Mouse (Mus musculus): ENCODE results near the gene Cldn14. TPM values are rescaled to one million over a fixed set of nuclear protein-coding genes. Genes with fewer than 3 reads are reported as not detected.

The Cldn14 gene
- polyA plus RNA-seq, 1 experiment from 2014 or later, result not detected

- WGBS, result 94% methylated on average over 10 of the region's 10 CpGs
- Histone ChIP-seq H3K27ac (ENCODE audit: low read length) (no peak overlapping the region), H3K36me3 (ENCODE audit: control insufficient read depth, insufficient read depth) (no peaks in the 10 kb centered on the region), H3K4me1 (replicated peaks; ENCODE audit: control insufficient read depth, insufficient read depth, low read length) (peaks cover 3% of the 10 kb centered on the region), H3K27me3 (replicated peaks; ENCODE audit: control insufficient read depth, insufficient read depth, low read length) (no peaks in the 10 kb centered on the region), H3K9me3 (ENCODE audit: control insufficient read depth, low read length) (no peaks in the 10 kb centered on the region), H3K9ac (replicated peaks; ENCODE audit: low read depth, low read length) (no peak overlapping the region), H3K4me3 (replicated peaks; ENCODE audit: low read length) (no peak overlapping the region), H3K4me2 (ENCODE audit: low read length) (no peak overlapping the region)
- no peak for ATAC-seq
These were observed 65.7 kb downstream of the Cldn14 start for GRCm38 (mm10) chr16:93942796-93943502.

GRCm38 (mm10) chr16:93941781-93942567, 66.7 kb downstream of the Cldn14 start:
- H3K27ac ChIP-seq (ENCODE audit: low read length), result no peak overlapping the region
- 0 out of 2 replicates have a peak, but pooled peaks cover 3% of the 10 kb centered on the region for H3K27me3 ChIP-seq (replicated peaks; ENCODE audit: control insufficient read depth, insufficient read depth, low read length)
- no peaks in the 10 kb centered on the region for H3K9me3 ChIP-seq (ENCODE audit: control insufficient read depth, low read length)
- no peak overlapping the region for H3K9ac ChIP-seq (replicated peaks; ENCODE audit: low read depth, low read length)
- no peak for ATAC-seq
- WGBS, result 75% methylated on average over 10 of the region's 10 CpGs
- no peak overlapping the region for H3K4me2 ChIP-seq (ENCODE audit: low read length)
- no peak overlapping the region for H3K4me3 ChIP-seq (replicated peaks; ENCODE audit: low read length)
- H3K4me1 ChIP-seq (replicated peaks; ENCODE audit: control insufficient read depth, insufficient read depth, low read length), result peaks cover 3% of the 10 kb centered on the region
- H3K36me3 ChIP-seq (ENCODE audit: control insufficient read depth, insufficient read depth), result no peaks in the 10 kb centered on the region

- peaks cover 3% of the 10 kb centered on the region for H3K4me1 ChIP-seq (replicated peaks; ENCODE audit: control insufficient read depth, insufficient read depth, low read length)
- no peaks in the 10 kb centered on the region for H3K9me3 ChIP-seq (ENCODE audit: control insufficient read depth, low read length)
- H3K27ac ChIP-seq (ENCODE audit: low read length), result no peak overlapping the region
- peaks cover 5% of the 10 kb centered on the region; the same call in 1 of the 2 replicates for H3K27me3 ChIP-seq (replicated peaks; ENCODE audit: control insufficient read depth, insufficient read depth, low read length)
- H3K4me3 ChIP-seq (replicated peaks; ENCODE audit: low read length), result no peak overlapping the region
- ATAC-seq, result no peak
- WGBS, result 86% methylated on average over 4 of the region's 4 CpGs
- no peak overlapping the region for H3K9ac ChIP-seq (replicated peaks; ENCODE audit: low read depth, low read length)
- H3K4me2 ChIP-seq (ENCODE audit: low read length), result no peak overlapping the region
- H3K36me3 ChIP-seq (ENCODE audit: control insufficient read depth, insufficient read depth), result no peaks in the 10 kb centered on the region
These were observed 68.7 kb downstream of the Cldn14 start for GRCm38 (mm10) chr16:93939961-93940360.

DNA sequence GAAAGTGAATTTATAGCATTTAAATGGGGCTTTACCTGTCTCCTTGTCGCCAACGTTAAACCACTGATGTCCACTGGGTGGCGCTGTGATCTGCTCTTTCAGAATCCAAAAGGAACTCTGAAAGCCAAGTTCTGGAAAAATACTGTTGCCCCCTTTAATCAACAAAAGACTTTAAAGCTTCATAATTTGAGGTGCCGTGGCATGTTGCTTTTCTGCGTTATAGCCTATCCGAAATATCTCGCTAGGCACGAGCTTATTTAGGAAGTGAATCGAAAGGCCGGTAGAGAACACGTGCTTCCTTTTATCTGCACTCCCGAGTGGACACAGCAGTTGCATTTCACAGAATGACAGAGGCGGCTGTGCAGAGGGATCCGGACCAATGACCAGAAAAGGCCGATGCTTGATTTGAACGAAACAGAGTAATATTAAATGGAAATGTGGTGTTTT, 70.2 kb downstream of the Cldn14 start:
- Histone ChIP-seq H3K4me3 (replicated peaks; ENCODE audit: low read length) (peak overlapping the region; percentile 35), H3K4me1 (replicated peaks; ENCODE audit: control insufficient read depth, insufficient read depth, low read length) (peaks cover 3% of the 10 kb centered on the region), H3K27me3 (replicated peaks; ENCODE audit: control insufficient read depth, insufficient read depth, low read length) (peaks cover 10% of the 10 kb centered on the region), H3K9ac (replicated peaks; ENCODE audit: low read depth, low read length) (no peak overlapping the region), H3K36me3 (ENCODE audit: control insufficient read depth, insufficient read depth) (no peaks in the 10 kb centered on the region), H3K27ac (ENCODE audit: low read length) (no peak overlapping the region), H3K9me3 (ENCODE audit: control insufficient read depth, low read length) (no peaks in the 10 kb centered on the region), H3K4me2 (ENCODE audit: low read length) (peak overlapping the region; percentile 60)
- WGBS, result 9% methylated on average over 16 of the region's 16 CpGs
- ATAC-seq, result no peak

DNA sequence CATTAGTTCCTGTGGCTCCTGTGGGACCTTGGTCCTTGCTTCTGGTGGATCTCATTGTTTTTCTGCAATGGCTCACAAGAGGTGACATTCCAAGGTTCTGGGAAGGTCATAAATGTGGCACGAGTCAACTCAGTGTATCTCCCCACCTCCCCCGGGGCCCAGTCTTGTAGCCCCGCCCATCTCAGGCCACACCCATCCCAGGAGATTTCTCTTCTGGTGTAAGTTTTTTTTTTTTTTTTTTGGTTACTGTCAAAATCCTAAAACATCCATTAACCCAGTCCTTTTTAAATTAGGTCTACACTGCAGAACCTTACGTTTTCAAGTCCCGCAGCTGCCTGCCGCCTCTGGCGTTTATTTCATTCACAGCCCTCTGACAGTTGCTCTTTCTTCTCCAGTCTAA, 73.6 kb downstream of the Cldn14 start:
- Histone ChIP-seq H3K27ac (ENCODE audit: low read length) (no peak overlapping the region), H3K4me2 (ENCODE audit: low read length) (no peak overlapping the region), H3K9ac (replicated peaks; ENCODE audit: low read depth, low read length) (no peak overlapping the region), H3K4me1 (replicated peaks; ENCODE audit: control insufficient read depth, insufficient read depth, low read length) (peaks cover 3% of the 10 kb centered on the region), H3K27me3 (replicated peaks; ENCODE audit: control insufficient read depth, insufficient read depth, low read length) (peaks cover 10% of the 10 kb centered on the region), H3K36me3 (ENCODE audit: control insufficient read depth, insufficient read depth) (no peaks in the 10 kb centered on the region), H3K4me3 (replicated peaks; ENCODE audit: low read length) (no peak overlapping the region), H3K9me3 (ENCODE audit: control insufficient read depth, low read length) (no peaks in the 10 kb centered on the region)
- ATAC-seq, result no peak
- WGBS, result 25% methylated on average over 7 of the region's 7 CpGs

DNA sequence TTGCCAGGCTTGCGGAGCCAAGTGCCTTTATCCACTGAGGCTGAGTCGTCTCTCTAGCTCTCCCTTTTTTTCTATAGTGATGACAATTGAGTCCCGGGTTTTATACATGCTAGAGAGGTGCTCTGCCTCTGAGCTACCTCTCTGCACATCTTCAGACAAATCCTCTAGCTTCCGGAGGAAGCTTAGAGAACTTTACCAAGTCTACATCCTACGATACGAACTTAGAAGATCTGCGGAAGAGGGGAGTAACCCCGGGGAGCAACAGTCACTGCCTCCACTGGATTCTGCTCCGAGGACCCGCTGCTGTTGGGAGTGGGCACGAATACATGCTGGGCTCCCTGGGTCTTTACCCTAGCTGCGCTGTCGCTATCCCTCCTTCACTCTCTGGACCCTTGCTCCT, 74.0 kb downstream of the Cldn14 start:
- no peak overlapping the region for H3K9ac ChIP-seq (replicated peaks; ENCODE audit: low read depth, low read length)
- no peaks in the 10 kb centered on the region for H3K9me3 ChIP-seq (ENCODE audit: control insufficient read depth, low read length)
- peaks cover 3% of the 10 kb centered on the region for H3K4me1 ChIP-seq (replicated peaks; ENCODE audit: control insufficient read depth, insufficient read depth, low read length)
- no peak overlapping the region for H3K4me3 ChIP-seq (replicated peaks; ENCODE audit: low read length)
- peaks cover 10% of the 10 kb centered on the region for H3K27me3 ChIP-seq (replicated peaks; ENCODE audit: control insufficient read depth, insufficient read depth, low read length)
- H3K4me2 ChIP-seq (ENCODE audit: low read length), result no peak overlapping the region
- H3K36me3 ChIP-seq (ENCODE audit: control insufficient read depth, insufficient read depth), result no peaks in the 10 kb centered on the region
- no peak overlapping the region for H3K27ac ChIP-seq (ENCODE audit: low read length)
- WGBS, result 15% methylated on average over 13 of the region's 13 CpGs
- ATAC-seq, result no peak

GRCm38 (mm10) chr16:93932185-93933168, 76.2 kb downstream of the Cldn14 start:
- WGBS, result 68% methylated on average over 17 of the region's 17 CpGs
- H3K9ac ChIP-seq (replicated peaks; ENCODE audit: low read depth, low read length), result no peak overlapping the region

DNA sequence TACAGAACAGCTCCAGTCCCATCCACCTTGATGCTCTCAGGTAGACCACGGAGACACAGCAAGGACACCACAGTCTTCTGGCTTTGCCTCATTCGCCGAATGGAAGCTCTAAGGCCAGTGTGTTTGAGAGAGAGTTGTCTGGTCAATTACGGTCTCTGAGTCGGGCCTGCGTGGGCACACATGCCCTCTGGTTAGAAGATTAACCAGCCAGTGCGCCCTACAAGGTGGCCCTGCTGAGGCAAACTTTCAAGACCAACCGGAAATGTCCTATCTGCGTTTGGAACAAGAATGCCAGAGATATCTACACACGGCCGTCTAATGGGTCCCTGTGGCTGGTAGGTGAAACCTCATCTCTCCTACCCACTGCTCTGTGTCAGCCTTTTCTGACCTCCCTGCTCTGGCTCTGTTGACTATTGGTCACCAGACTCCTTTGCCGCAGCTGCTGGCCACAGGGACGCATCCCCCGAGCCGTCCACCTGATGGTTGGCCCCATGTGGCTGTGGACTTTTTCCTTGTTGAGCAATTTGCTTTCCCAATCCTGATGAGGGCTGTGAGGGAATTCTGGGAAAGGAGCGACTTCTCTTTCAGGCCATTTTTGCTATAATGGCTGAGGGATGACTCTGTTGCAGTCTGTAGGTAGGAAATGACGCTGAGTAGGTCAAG, 79.1 kb downstream of the Cldn14 start:
- no peak overlapping the region for H3K27ac ChIP-seq (ENCODE audit: low read length)
- H3K36me3 ChIP-seq (ENCODE audit: control insufficient read depth, insufficient read depth), result no peaks in the 10 kb centered on the region
- no peak overlapping the region for H3K4me2 ChIP-seq (ENCODE audit: low read length)
- no peak overlapping the region for H3K9ac ChIP-seq (replicated peaks; ENCODE audit: low read depth, low read length)
- H3K9me3 ChIP-seq (ENCODE audit: control insufficient read depth, low read length), result no peaks in the 10 kb centered on the region
- no peak overlapping the region for H3K4me3 ChIP-seq (replicated peaks; ENCODE audit: low read length)
- H3K27me3 ChIP-seq (replicated peaks; ENCODE audit: control insufficient read depth, insufficient read depth, low read length), result peaks cover 5% of the 10 kb centered on the region; the same call in 1 of the 2 replicates
- H3K4me1 ChIP-seq (replicated peaks; ENCODE audit: control insufficient read depth, insufficient read depth, low read length), result no peaks in the 10 kb centered on the region
- 93% methylated on average over 17 of the region's 17 CpGs for WGBS
- ATAC-seq, result no peak

More at GRCm38 (mm10) chr16:93932185-93933168, 76.2 kb downstream of the Cldn14 start:
- Histone ChIP-seq H3K27ac (ENCODE audit: low read length) (no peak overlapping the region), H3K9me3 (ENCODE audit: control insufficient read depth, low read length) (no peaks in the 10 kb centered on the region), H3K36me3 (ENCODE audit: control insufficient read depth, insufficient read depth) (no peaks in the 10 kb centered on the region), H3K27me3 (replicated peaks; ENCODE audit: control insufficient read depth, insufficient read depth, low read length) (peaks cover 7% of the 10 kb centered on the region), H3K4me3 (replicated peaks; ENCODE audit: low read length) (no peak overlapping the region), H3K4me1 (replicated peaks; ENCODE audit: control insufficient read depth, insufficient read depth, low read length) (no peaks in the 10 kb centered on the region; the same call in 1 of the 2 replicates), H3K4me2 (ENCODE audit: low read length) (no peak overlapping the region)
- no peak for ATAC-seq

Measured in forebrain, embryonic 16.5 days (tissue).